Mouse (Mus musculus) embryonic facial prominence, embryonic 12.5 days (tissue): Measurements from ENCODE around the gene Wwc1. TPM values are rescaled to one million over a fixed set of nuclear protein-coding genes. Genes with fewer than 3 reads are reported as not detected.
A peak's percentile ranks its signal among the peaks of the same experiment; 100 is the strongest.

Source experiments
- ATAC-seq: fragments of 200-750 bp; cut with Nextera tagmentation; 2 replicates; pipeline ENCODE4 v1.8.0; 2017; ENCODE audit not compliant: insufficient number of reproducible peaks, insufficient read depth, low FRiP score, low TSS enrichment
- H3K27ac ChIP-seq: fragments of 300-500 bp; sonication (generic); 2 replicates; pipeline ENCODE4 v1.5.1; 2016; ENCODE audit warnings: mild to moderate bottlenecking
- H3K27me3 ChIP-seq: fragments of 300-500 bp; sonication (generic); 2 replicates; pipeline ENCODE4 v1.6.1; 2016; ENCODE audit warnings: mild to moderate bottlenecking, moderate library complexity
- H3K36me3 ChIP-seq: fragments of 300-500 bp; sonication (generic); 2 replicates; pipeline ENCODE4 v1.6.1; 2016; ENCODE audit warnings: mild to moderate bottlenecking
- H3K4me1 ChIP-seq: fragments of 300-500 bp; sonication (generic); 2 replicates; pipeline ENCODE4 v1.6.1; 2016
- H3K4me2 ChIP-seq: fragments of 300-500 bp; sonication (generic); replicated peaks from 2 replicates; pipeline ENCODE4 v1.6.1; 2016; ENCODE audit warnings: mild to moderate bottlenecking, moderate library complexity
- H3K4me3 ChIP-seq: fragments of 300-500 bp; sonication (generic); 2 replicates; pipeline ENCODE4 v1.5.1; 2016; ENCODE audit warnings: mild to moderate bottlenecking
- H3K9ac ChIP-seq: fragments of 300-500 bp; sonication (generic); 2 replicates; pipeline ENCODE4 v1.6.1; 2016; ENCODE audit warnings: mild to moderate bottlenecking, moderate library complexity
- H3K9me3 ChIP-seq: fragments of 300-500 bp; sonication (generic); 2 replicates; pipeline ENCODE4 v1.6.1; 2016; ENCODE audit warnings: mild to moderate bottlenecking, moderate library complexity
- WGBS: fragments of 180-500 bp; shearing (Covaris S2); methylation state at CpG from one replicate; pipeline ENCODE4 v1.1.7; 2016; 5-methylcytosine and 5-hydroxymethylcytosine counted together
- polyA plus RNA-seq: library from polyadenylated mRNA; unstranded; fragments of >200 nt; fragmentation: Nextera tagmentation; extraction: Ambion mirVana; gene quantifications from 2 replicates; pipeline ENCODE4 v1.2.1, GENCODE M21; 2016

The Wwc1 gene
- polyA plus RNA-seq, 1 experiment from 2014 or later, result 5.7 TPM

GRCm38 (mm10) chr11:35950011-35950410 is 30.3 kb downstream of the Wwc1 start:
- no peak overlapping the region for H3K4me2 ChIP-seq
- H3K9me3 ChIP-seq, result 0 out of 2 replicates have a peak, but pooled peaks cover 3% of the 10 kb centered on the region
- H3K9ac ChIP-seq, result no peak overlapping the region; the same call in 1 of the 2 replicates
- H3K4me1 ChIP-seq, result peaks cover 7% of the 10 kb centered on the region; the same call in 1 of the 2 replicates
- WGBS, result 87% methylated on average over 3 of the region's 3 CpGs
- no peak overlapping the region for H3K27ac ChIP-seq
- no peaks in the 10 kb centered on the region for H3K27me3 ChIP-seq
- H3K4me3 ChIP-seq, result no peak overlapping the region
- no peak for ATAC-seq
- no peaks in the 10 kb centered on the region for H3K36me3 ChIP-seq

GRCm38 (mm10) chr11:35948457-35948881 is 31.9 kb downstream of the Wwc1 start:
- Histone ChIP-seq H3K36me3 (no peaks in the 10 kb centered on the region), H3K4me1 (peaks cover 7% of the 10 kb centered on the region; the same call in 1 of the 2 replicates), H3K27ac (0 out of 2 replicates have a peak overlapping the region, but pooled peaks have one; percentile 30), H3K27me3 (no peaks in the 10 kb centered on the region), H3K4me2 (no peak overlapping the region), H3K9ac (no peak overlapping the region), H3K9me3 (0 out of 2 replicates have a peak, but pooled peaks cover 3% of the 10 kb centered on the region), H3K4me3 (no peak overlapping the region)
- 36% methylated on average over 6 of the region's 6 CpGs for WGBS
- ATAC-seq, result peak; percentile 30; the same call in 1 of the 2 replicates

- no peak for ATAC-seq
- WGBS, result 81% methylated on average over 9 of the region's 9 CpGs
- Histone ChIP-seq H3K27ac (no peak overlapping the region), H3K4me3 (no peak overlapping the region), H3K9ac (no peak overlapping the region), H3K4me2 (no peak overlapping the region), H3K36me3 (no peaks in the 10 kb centered on the region), H3K27me3 (no peaks in the 10 kb centered on the region), H3K4me1 (peaks cover 7% of the 10 kb centered on the region; the same call in 1 of the 2 replicates), H3K9me3 (0 out of 2 replicates have a peak, but pooled peaks cover 3% of the 10 kb centered on the region)
Observed at GRCm38 (mm10) chr11:35947944-35948343, 32.4 kb downstream of the Wwc1 start.

GRCm38 (mm10) chr11:35945187-35945586 is 35.1 kb downstream of the Wwc1 start:
- 0 out of 2 replicates have a peak, but pooled peaks cover 3% of the 10 kb centered on the region for H3K9me3 ChIP-seq
- H3K36me3 ChIP-seq, result no peaks in the 10 kb centered on the region
- WGBS, result 53% methylated on average over 6 of the region's 6 CpGs
- peaks cover 10% of the 10 kb centered on the region; the same call in 1 of the 2 replicates for H3K4me1 ChIP-seq
- no peak for ATAC-seq
- H3K27ac ChIP-seq, result no peak overlapping the region
- no peak overlapping the region for H3K9ac ChIP-seq
- H3K27me3 ChIP-seq, result no peaks in the 10 kb centered on the region
- no peak overlapping the region for H3K4me3 ChIP-seq
- H3K4me2 ChIP-seq, result no peak overlapping the region

- Histone ChIP-seq H3K9ac (no peak overlapping the region), H3K9me3 (0 out of 2 replicates have a peak, but pooled peaks cover under 1% of the 10 kb centered on the region), H3K27me3 (no peaks in the 10 kb centered on the region), H3K36me3 (no peaks in the 10 kb centered on the region), H3K4me2 (no peak overlapping the region), H3K4me3 (no peak overlapping the region), H3K4me1 (peaks cover 15% of the 10 kb centered on the region; the same call in 1 of the 2 replicates), H3K27ac (no peak overlapping the region)
- no peak for ATAC-seq
- WGBS, result 77% methylated on average over 3 of the region's 3 CpGs
Observed at GRCm38 (mm10) chr11:35941641-35942040, 38.7 kb downstream of the Wwc1 start.

GRCm38 (mm10) chr11:35941064-35941463 is 39.3 kb downstream of the Wwc1 start:
- H3K27me3 ChIP-seq, result no peaks in the 10 kb centered on the region
- 40% methylated on average over 5 of the region's 5 CpGs for WGBS
- ATAC-seq, result no peak
- H3K27ac ChIP-seq, result no peak overlapping the region
- H3K4me1 ChIP-seq, result peaks cover 15% of the 10 kb centered on the region; the same call in 1 of the 2 replicates
- no peak overlapping the region for H3K4me3 ChIP-seq
- no peaks in the 10 kb centered on the region for H3K36me3 ChIP-seq
- H3K9ac ChIP-seq, result no peak overlapping the region
- no peaks in the 10 kb centered on the region for H3K9me3 ChIP-seq
- no peak overlapping the region for H3K4me2 ChIP-seq

GRCm38 (mm10) chr11:35938790-35939385 is 41.4 kb downstream of the Wwc1 start:
- 0 out of 2 replicates have a peak, but pooled peaks have one; percentile 29 for ATAC-seq

GRCm38 (mm10) chr11:35935645-35936044 is 44.7 kb downstream of the Wwc1 start:
- H3K4me1 ChIP-seq, result peaks cover 19% of the 10 kb centered on the region; the same call in 1 of the 2 replicates
- ATAC-seq, result no peak
- no peak overlapping the region for H3K4me2 ChIP-seq
- no peaks in the 10 kb centered on the region for H3K27me3 ChIP-seq
- H3K36me3 ChIP-seq, result no peaks in the 10 kb centered on the region
- no peaks in the 10 kb centered on the region for H3K9me3 ChIP-seq
- 53% methylated on average over 3 of the region's 3 CpGs for WGBS
- H3K4me3 ChIP-seq, result no peak overlapping the region
- no peak overlapping the region for H3K9ac ChIP-seq
- no peak overlapping the region for H3K27ac ChIP-seq

More at GRCm38 (mm10) chr11:35938790-35939385, 41.4 kb downstream of the Wwc1 start:
- 56% methylated on average over 6 of the region's 6 CpGs for WGBS
- no peak overlapping the region for H3K4me3 ChIP-seq
- no peak overlapping the region for H3K27ac ChIP-seq
- H3K27me3 ChIP-seq, result no peaks in the 10 kb centered on the region
- no peak overlapping the region for H3K4me2 ChIP-seq
- peaks cover 15% of the 10 kb centered on the region; the same call in 1 of the 2 replicates for H3K4me1 ChIP-seq
- H3K9me3 ChIP-seq, result no peaks in the 10 kb centered on the region
- H3K9ac ChIP-seq, result no peak overlapping the region
- no peaks in the 10 kb centered on the region for H3K36me3 ChIP-seq

GRCm38 (mm10) chr11:35935133-35935532 is 45.2 kb downstream of the Wwc1 start:
- Histone ChIP-seq H3K9ac (no peak overlapping the region), H3K27me3 (no peaks in the 10 kb centered on the region), H3K9me3 (no peaks in the 10 kb centered on the region), H3K4me3 (no peak overlapping the region), H3K36me3 (no peaks in the 10 kb centered on the region), H3K27ac (no peak overlapping the region), H3K4me1 (0 out of 2 replicates have a peak, but pooled peaks cover 14% of the 10 kb centered on the region), H3K4me2 (no peak overlapping the region)
- WGBS, result 80% methylated on average over 1 of the region's 1 CpGs
- ATAC-seq, result no peak

- H3K27ac ChIP-seq, result no peak overlapping the region
- 0 out of 2 replicates have a peak, but pooled peaks have one; percentile 12 for ATAC-seq
- H3K9ac ChIP-seq, result no peak overlapping the region
- no peak overlapping the region for H3K4me3 ChIP-seq
- no peaks in the 10 kb centered on the region for H3K9me3 ChIP-seq
- no peaks in the 10 kb centered on the region for H3K27me3 ChIP-seq
- WGBS, result 12% methylated on average over 14 of the region's 14 CpGs
- H3K36me3 ChIP-seq, result no peaks in the 10 kb centered on the region
- 0 out of 2 replicates have a peak, but pooled peaks cover 5% of the 10 kb centered on the region for H3K4me1 ChIP-seq
- peak overlapping the region; percentile 28 for H3K4me2 ChIP-seq
Observed at GRCm38 (mm10) chr11:35933402-35934085, 46.8 kb downstream of the Wwc1 start.

- Histone ChIP-seq H3K36me3 (no peaks in the 10 kb centered on the region), H3K4me3 (no peak overlapping the region), H3K9me3 (no peaks in the 10 kb centered on the region), H3K4me2 (no peak overlapping the region), H3K4me1 (0 out of 2 replicates have a peak, but pooled peaks cover 5% of the 10 kb centered on the region), H3K27me3 (no peaks in the 10 kb centered on the region), H3K9ac (no peak overlapping the region), H3K27ac (0 out of 2 replicates have a peak overlapping the region, but pooled peaks have one; percentile 12)
- 85% methylated on average over 14 of the region's 14 CpGs for WGBS
- ATAC-seq, result no peak
Observed at GRCm38 (mm10) chr11:35932121-35932885, 48.0 kb downstream of the Wwc1 start.
